Mouse (Mus musculus) adrenal gland, postnatal 10 days (tissue): Measurements from ENCODE around the gene Cdc73. TPM values are rescaled to one million over a fixed set of nuclear protein-coding genes. Genes with fewer than 3 reads are reported as not detected.

Experiments used
- total RNA-seq, 2 experiments: library from RNA; stranded (reverse); gene quantifications; 2 replicates each; pipeline ENCODE4 v1.2.3; 2021

Gene Cdc73
- total RNA-seq, 2 experiments from 2014 or later: 66.4 to 74.2 TPM

Other genes with a start within 250 kb of the Cdc73 start
- 1 to 10 TPM; 3.9 to 4.8 TPM for gene B3galt2, start 62.2 kb downstream of the Cdc73 start, total RNA-seq
- gene Glrx2, start 13.4 kb upstream of the Cdc73 start, total RNA-seq: 10 to 100 TPM; 84.8 to 84.9 TPM
- 10 to 100 TPM in 1 of 2 experiments, 1 to 10 TPM in 1; 8.3 to 10.4 TPM for gene Trove2, start 74.2 kb upstream of the Cdc73 start, total RNA-seq
- gene Uchl5, start 74.4 kb upstream of the Cdc73 start, total RNA-seq: 10 to 100 TPM; 26.6 to 30.3 TPM